Mouse (Mus musculus): ENCODE measurements at regions not wholly inside any gene's neighbourhood (a gene's known extent, or its start where the extent isn't known, plus 50 kb on each side); places are given as distances from the start of the nearest gene placed in this dataset.

DNA sequence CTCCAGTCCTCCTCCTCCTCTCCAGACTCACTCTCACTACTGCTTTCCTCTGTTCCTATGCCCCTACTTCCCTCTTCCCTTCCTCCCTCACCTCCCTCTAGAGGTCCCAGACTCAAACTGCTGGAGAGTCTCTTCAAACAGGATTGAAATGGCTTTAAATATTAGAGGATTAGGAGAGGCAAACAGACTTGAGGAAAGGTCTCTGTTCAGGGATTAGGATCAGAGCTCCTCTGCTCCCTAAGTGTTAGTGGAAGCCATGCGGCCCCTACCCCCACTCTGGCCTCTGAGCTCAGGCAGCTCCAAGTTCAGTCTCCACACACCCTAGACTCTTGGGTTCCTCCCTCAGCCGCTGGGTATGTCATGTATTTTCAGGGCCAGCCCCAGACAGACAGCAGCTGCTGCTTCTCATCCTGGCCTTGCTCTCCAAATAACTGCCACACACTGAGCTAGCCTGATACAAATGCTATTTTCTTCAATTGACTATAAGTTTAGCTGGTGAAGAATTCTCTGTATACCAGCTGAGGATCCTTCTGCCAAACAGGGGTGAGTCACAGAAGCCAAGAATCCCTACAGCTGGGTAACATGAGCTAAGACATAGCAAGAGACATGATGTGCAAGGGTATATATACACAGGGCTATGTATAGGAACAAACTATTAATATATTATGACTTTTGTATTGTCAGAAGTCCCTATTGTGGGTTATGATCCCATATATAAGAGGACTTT lies 55.2 kb upstream of the Nxpe4 start:
- Histone ChIP-seq H3K4me1 (no peaks in the 10 kb centered on the region), H3K4me2 (no peak overlapping the region), H3K27me3 (no peaks in the 10 kb centered on the region), H3K9me3 (no peaks in the 10 kb centered on the region), H3K27ac (no peak overlapping the region), H3K9ac (no peak overlapping the region), H3K4me3 (no peak overlapping the region), H3K36me3 (no peaks in the 10 kb centered on the region)
- WGBS, result 56% methylated on average over 2 of the region's 2 CpGs
- ATAC-seq (ENCODE audit: insufficient number of reproducible peaks, low FRiP score, low TSS enrichment, low read depth), result 0 out of 2 replicates have a peak, but pooled peaks have one; percentile 55

DNA sequence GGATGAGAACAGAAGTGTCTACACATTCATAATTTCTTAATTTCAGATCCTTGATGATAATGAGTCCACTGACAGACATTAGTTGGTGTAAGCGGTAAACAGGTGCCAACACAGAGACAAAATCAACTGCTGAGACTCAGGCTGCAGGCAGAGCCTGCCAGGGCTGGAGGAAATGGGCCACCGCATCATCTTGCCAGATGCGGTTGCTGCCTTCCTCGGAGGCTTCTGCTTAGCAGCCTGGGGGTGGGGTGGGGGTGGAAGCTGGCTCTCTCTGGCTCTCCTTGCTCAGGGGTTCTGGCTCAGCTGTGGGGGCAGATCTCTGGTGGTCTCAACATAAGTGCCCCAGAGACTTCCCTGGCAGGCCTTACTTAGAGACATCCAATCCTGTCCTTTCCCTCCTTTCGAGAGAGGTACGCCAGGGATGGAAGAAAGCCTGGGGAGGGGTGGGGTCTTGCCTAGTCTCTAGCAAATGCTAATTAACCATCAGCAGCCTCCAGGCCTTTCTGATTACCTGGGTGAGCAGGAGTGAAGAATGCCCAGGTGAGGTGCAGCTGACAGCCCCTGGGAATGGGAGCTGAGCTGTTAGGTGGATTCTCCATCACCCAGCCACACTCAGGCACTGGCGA lies 52.7 kb upstream of the Nxpe4 start:
- H3K9me3 ChIP-seq, result no peaks in the 10 kb centered on the region
- no peak overlapping the region for H3K9ac ChIP-seq
- no peaks in the 10 kb centered on the region for H3K27me3 ChIP-seq
- no peak overlapping the region for H3K4me3 ChIP-seq
- no peak overlapping the region for H3K4me2 ChIP-seq
- no peak overlapping the region for H3K27ac ChIP-seq
- WGBS, result 43% methylated on average over 7 of the region's 7 CpGs
- H3K36me3 ChIP-seq, result no peaks in the 10 kb centered on the region
- H3K4me1 ChIP-seq, result no peaks in the 10 kb centered on the region
- ATAC-seq (ENCODE audit: insufficient number of reproducible peaks, low FRiP score, low TSS enrichment, low read depth), result no peak

DNA sequence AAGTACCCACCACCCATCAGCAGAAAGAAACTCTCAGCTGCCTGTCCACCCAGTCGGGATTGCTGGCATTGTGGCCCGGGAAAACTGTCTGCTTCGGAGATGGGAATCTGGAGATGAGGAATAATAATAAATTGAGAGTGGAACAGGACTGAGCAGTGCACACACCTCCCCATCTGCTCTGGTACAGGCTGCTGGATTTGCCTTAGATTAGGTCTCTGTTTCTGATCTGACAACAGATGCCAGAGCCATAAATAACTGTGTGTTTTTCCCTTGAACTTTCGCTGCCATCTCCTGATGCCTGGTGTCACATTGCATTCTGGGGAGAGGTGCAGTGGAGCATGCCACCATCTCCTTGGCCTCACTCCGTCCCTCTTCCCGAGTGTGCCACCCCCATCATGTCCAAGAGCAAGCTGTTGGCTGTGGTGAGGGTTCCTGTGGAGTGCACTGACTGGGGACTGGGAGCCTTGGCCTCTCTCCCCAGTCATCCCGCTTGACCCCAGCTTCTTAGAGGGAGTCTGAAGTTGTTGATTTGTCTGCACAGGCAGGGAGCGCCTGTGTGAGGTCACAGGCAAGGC lies 50.4 kb upstream of the Nxpe4 start:
- H3K36me3 ChIP-seq, result no peaks in the 10 kb centered on the region
- no peak overlapping the region for H3K27ac ChIP-seq
- H3K4me3 ChIP-seq, result no peak overlapping the region
- H3K9me3 ChIP-seq, result no peaks in the 10 kb centered on the region
- no peak overlapping the region for H3K9ac ChIP-seq
- no peak for ATAC-seq (ENCODE audit: insufficient number of reproducible peaks, low FRiP score, low TSS enrichment, low read depth)
- 35% methylated on average over 8 of the region's 8 CpGs for WGBS
- no peaks in the 10 kb centered on the region for H3K27me3 ChIP-seq
- no peaks in the 10 kb centered on the region for H3K4me1 ChIP-seq
- no peak overlapping the region for H3K4me2 ChIP-seq

Measured in limb, embryonic 15.5 days (tissue).